Mouse (Mus musculus): ENCODE measurements around the gene Pnpla2.

GRCm38 (mm10) chr7:141485186-141485585 is 30.2 kb downstream of the Pnpla2 start:
- TF ChIP-seq POLR2A (IDR thresholded peaks at IDR 0.05; ENCODE audit: insufficient read depth, low read depth, low read length) (no peak), CTCF (IDR thresholded peaks at IDR 0.05; ENCODE audit: insufficient read depth, low read depth, low read length) (no peak)
